Mouse (Mus musculus) spleen, adult 2 months (tissue): ENCODE results near the gene Pom121l2.

ENCODE experiments used
- CTCF ChIP-seq: fragments of 200-500 bp; IDR thresholded peaks from 2 replicates; pipeline ENCODE4 v1.5.1; 2011; ENCODE audit warnings: mild to moderate bottlenecking, inconsistent platforms; ENCODE audit not compliant: insufficient read depth, insufficient read length, insufficient replicate concordance; ENCODE audit errors: extremely low read depth
- POLR2A ChIP-seq: fragments of 200-500 bp; IDR thresholded peaks from 2 replicates; pipeline ENCODE4 v1.6.1; 2011; ENCODE audit warnings: low read depth, low read length, inconsistent platforms

GRCm38 (mm10) chr13:22001346-22001745 lies 20.4 kb downstream of the Pom121l2 start:
- no peak for TF ChIP-seq CTCF
- no peak for TF ChIP-seq POLR2A
